Mouse (Mus musculus): ENCODE data around the gene Kcnk4.

- TF ChIP-seq CTCF (IDR thresholded peaks at IDR 0.05) (no peak), EP300 (IDR thresholded peaks at IDR 0.05) (no peak)
These were observed 28.7 kb downstream of the Kcnk4 start for GRCm38 (mm10) chr19:6905498-6906159.
